ENCODE assay signal across 11 mouse cellular contexts in genomic region chr11:32553311-32554140, GRCm38 (mm10). TPM values are rescaled to one million over a fixed set of nuclear protein-coding genes. Genes with fewer than 3 reads are reported as not detected.
A peak's percentile ranks its signal among the peaks of the same experiment; 100 is the strongest.
DNase-seq lines count a peak whose midpoint lies in the region; ATAC-seq and TF ChIP-seq lines count a peak whose summit lies in the region.
"Had no signal": no experiment of that assay in that cellular context is flagged by ENCODE, and none has a peak within 500 bp of the region (broad histone marks: within the 10 kb centered on the region; RNA-seq: fewer than 3 reads in every experiment).

No protein-coding gene starts in this region.

- no peak overlapping the region for H3K9ac ChIP-seq in midbrain, postnatal 0 days (replicated peaks; ENCODE audit: low read length, poor library complexity, severe bottlenecking)

- H3K4me3 ChIP-seq in kidney, adult 2 months (ENCODE audit: insufficient read depth, low read depth, low read length), result no peak overlapping the region
- peak overlapping the region; percentile 38; the same call in 1 of the 2 replicates for H3K4me3 ChIP-seq in G1E (ENCODE audit: low read depth, low read length)
- H3K4me3 ChIP-seq in midbrain, postnatal 0 days (ENCODE audit: low read depth, low read length), result no peak overlapping the region

- H3K9me3 ChIP-seq in G1E (replicated peaks), result no peaks in the 10 kb centered on the region
- H3K9me3 ChIP-seq in midbrain, postnatal 0 days (ENCODE audit: low read length), result no peaks in the 10 kb centered on the region

- DNase-seq in kidney, adult 2 months, result no peak
- no peak for DNase-seq in kidney, postnatal 25 days
- DNase-seq in G1E (ENCODE audit: low spot score), result no peak
- peak; percentile 68 to 81 for DNase-seq in natural killer cell, adult 2 months (ENCODE audit: low spot score in 2 of 2)
- DNase-seq in layer of hippocampus, adult 18-20 months (ENCODE audit: low spot score in 2 of 2), result no peak
- no peak for DNase-seq in urinary bladder, postnatal 36 days (ENCODE audit: low spot score in 2 of 2)
- no peak for DNase-seq in midbrain, postnatal 0 days (ENCODE audit: low spot score)
- DNase-seq: cerebellum, adult 11 months had no signal

- H3K27me3 ChIP-seq in kidney, adult 2 months (replicated peaks; ENCODE audit: control insufficient read depth, insufficient read depth, low read length), result no peaks in the 10 kb centered on the region
- H3K27me3 ChIP-seq in G1E (ENCODE audit: insufficient read depth, low read length), result peaks cover 3% of the 10 kb centered on the region; the same call in 1 of the 2 replicates
- no peaks in the 10 kb centered on the region for H3K27me3 ChIP-seq in midbrain, postnatal 0 days (ENCODE audit: insufficient read depth, low read length)
- H3K27me3 ChIP-seq: Patski had no signal

- peaks cover 3% of the 10 kb centered on the region; the same call in 1 of the 2 replicates for H3K4me1 ChIP-seq in kidney, adult 2 months (ENCODE audit: control insufficient read depth, insufficient read depth, low read length)
- peaks cover 57% of the 10 kb centered on the region for H3K4me1 ChIP-seq in G1E (ENCODE audit: insufficient read depth, low read depth, low read length)
- H3K4me1 ChIP-seq in midbrain, postnatal 0 days (ENCODE audit: insufficient read depth, low read length), result no peaks in the 10 kb centered on the region; the same call in 1 of the 2 replicates

- TF ChIP-seq CTCF in kidney, adult 2 months (conservative IDR thresholded peaks at IDR 0.05; ENCODE audit: insufficient read depth, insufficient read length, low read depth, low read length), result no peak
- TF ChIP-seq CTCF in G1E (IDR thresholded peaks at IDR 0.05; ENCODE audit: low read depth, low read length), result no peak
- no peak for TF ChIP-seq CTCF in midbrain, postnatal 0 days (IDR thresholded peaks at IDR 0.05)

- 65% methylated on average over 14 of the region's 14 CpGs for WGBS in kidney, adult 2 months
- 78% methylated on average over 14 of the region's 14 CpGs for WGBS in midbrain, postnatal 0 days

- ATAC-seq in G1E (ENCODE audit: extremely low read depth, insufficient number of reproducible peaks, low FRiP score, poor library complexity, severe bottlenecking), result no peak
- peak; percentile 73 for ATAC-seq in inflammation-experienced regulatory T-cells, adult 6 months
- no peak for ATAC-seq in midbrain, postnatal 0 days (ENCODE audit: low FRiP score)
- ATAC-seq: forebrain, embryonic 16.5 days had no signal

- H3K27ac ChIP-seq in kidney, adult 2 months (ENCODE audit: insufficient read depth, low read depth, low read length), result peak overlapping the region; percentile 54
- H3K27ac ChIP-seq in midbrain, postnatal 0 days (ENCODE audit: low read depth, low read length), result no peak overlapping the region

- no peaks in the 10 kb centered on the region for H3K36me3 ChIP-seq in kidney, adult 2 months (ENCODE audit: control insufficient read depth, insufficient read depth, low read length)
- H3K36me3 ChIP-seq in G1E (replicated peaks), result peaks cover 59% of the 10 kb centered on the region
- no peaks in the 10 kb centered on the region for H3K36me3 ChIP-seq in midbrain, postnatal 0 days (ENCODE audit: insufficient read depth, low read length)

- TF ChIP-seq POLR2A in kidney, adult 2 months (IDR thresholded peaks at IDR 0.05; ENCODE audit: low read depth, low read length), result no peak

- no peak overlapping the region for H3K4me2 ChIP-seq in midbrain, postnatal 0 days (ENCODE audit: low read depth, low read length, poor library complexity, severe bottlenecking)

RNA-seq across cellular contexts. Expression of gene Stk10, which starts 20.4 kb away (rescaled TPM):
- 6.3 and 9.4 TPM in 2 replicates for polyA plus RNA-seq in kidney, adult 2 months (2012; rRNA removed)
- total RNA-seq in G1E (2014; fragmentation: Nextera tagmentation), result 31.0 and 31.4 TPM in 2 replicates
- 47.5 and 52.1 TPM in 2 replicates for total RNA-seq in G1E (2017)
- 30.1 and 36.0 TPM in 2 replicates for polyA plus RNA-seq in G1E (2012)
- polyA plus RNA-seq in inflammation-experienced regulatory T-cells, adult 6 months (2017; shearing (Covaris generic)), result 100 to 1,000 TPM in 1 of 3 experiments, 10 to 100 TPM in 2; 70.6 to 116 (median 97.1) TPM
- 1 to 10 TPM; 7.6 to 8.0 TPM for total RNA-seq in layer of hippocampus, adult 18-20 months (2021)
- total RNA-seq in midbrain, postnatal 0 days (2014; rRNA removed), result 4.7 and 9.4 TPM in 2 replicates
- 0.87 and 0.99 TPM in 2 replicates for polyA plus RNA-seq in midbrain, postnatal 0 days (2015; fragmentation: Nextera tagmentation; extraction: Ambion mirVana)

RNA-seq across cellular contexts. Expression of gene Efcab9, which starts 21.6 kb away (rescaled TPM):
- 0.14 TPM in 1 of 2 replicates, not detected in the other for polyA plus RNA-seq in kidney, adult 2 months (2012; rRNA removed)
- total RNA-seq in G1E (2014; fragmentation: Nextera tagmentation) (1.4 and 4.6 TPM in 2 replicates), G1E (2017) (3.5 and 5.5 TPM in 2 replicates)
- polyA plus RNA-seq in G1E (2012), result 0.12 TPM in 1 of 2 replicates, not detected in the other
- 1 to 10 TPM in 2 of 3 experiments, not detected in 1; 1.3 to 1.9 TPM for polyA plus RNA-seq in inflammation-experienced regulatory T-cells, adult 6 months (2017; shearing (Covaris generic))
- 1 to 10 TPM; 2.6 to 2.9 TPM for total RNA-seq in layer of hippocampus, adult 18-20 months (2021)
- not detected in 2 replicates for total RNA-seq in midbrain, postnatal 0 days (2014; rRNA removed)
- polyA plus RNA-seq in midbrain, postnatal 0 days (2015; fragmentation: Nextera tagmentation; extraction: Ambion mirVana), result not detected in 2 replicates
- polyA plus RNA-seq: forebrain, embryonic 16.5 days had no signal

Comparison
In these comparisons a context has a peak if more than half of its experiments do, and no peak if none do; other contexts are left out.
1. DNase-seq: peak in natural killer cell, adult 2 months (2 of 2); none in kidney, adult 2 months (single experiment), kidney, postnatal 25 days (0 of 2), G1E (single experiment), layer of hippocampus, adult 18-20 months (0 of 2), urinary bladder, postnatal 36 days (0 of 2) and midbrain, postnatal 0 days (single experiment).